Comparison of ENCODE assay signal across 8 mouse cellular contexts in genomic region chr8:95254564-95255434, GRCm38 (mm10). TPM values are rescaled to one million over a fixed set of nuclear protein-coding genes. Genes with fewer than 3 reads are reported as not detected.
DNase-seq lines count a peak whose midpoint lies in the region; ATAC-seq lines count a peak whose summit lies in the region.

No protein-coding gene starts in this region.

- WGBS in hindbrain, embryonic 16.5 days = 19% methylated on average over 16 of the region's 16 CpGs

- peak overlapping the region; percentile 27; the same call in 1 of the 2 replicates for H3K4me3 ChIP-seq in hindbrain, embryonic 16.5 days (ENCODE audit: low read length)

- no peaks in the 10 kb centered on the region for H3K27me3 ChIP-seq in hindbrain, embryonic 16.5 days (replicated peaks; ENCODE audit: control insufficient read depth, insufficient read depth, low read length)

- H3K4me1 ChIP-seq in hindbrain, embryonic 16.5 days (ENCODE audit: control insufficient read depth, insufficient read depth, low read depth, low read length) = no peaks in the 10 kb centered on the region

- H3K4me2 ChIP-seq in hindbrain, embryonic 16.5 days (ENCODE audit: low read length) = peak overlapping the region; percentile 48

- DNase-seq in T-cell, adult 2 months (ENCODE audit: low spot score) = peak; percentile 93
- peak; percentile 96 to 98 for DNase-seq in cerebellum, postnatal 36 days
- peak; percentile 96 for DNase-seq in gastrocnemius, adult 18-20 months (ENCODE audit: low spot score)
- DNase-seq in left cerebral cortex, adult 18-20 months (ENCODE audit: low spot score in 2 of 2) = peak; percentile 95 to 99
- peak; percentile 99 for DNase-seq in right cerebral cortex, adult 2 months (ENCODE audit: low spot score in 2 of 2)
- peak; percentile 99 for DNase-seq in urinary bladder, postnatal 14 days (ENCODE audit: low spot score)

- H3K9me3 ChIP-seq in hindbrain, embryonic 16.5 days (ENCODE audit: control insufficient read depth, low read length) = no peaks in the 10 kb centered on the region

- ATAC-seq in hindbrain, embryonic 16.5 days = peak; percentile 95
- peak; percentile 99 for ATAC-seq in megakaryocyte, adult 5-6 weeks (ENCODE audit: poor library complexity, severe bottlenecking)

- no peaks in the 10 kb centered on the region for H3K36me3 ChIP-seq in hindbrain, embryonic 16.5 days (ENCODE audit: control insufficient read depth, insufficient read depth, low read length)

- no peak overlapping the region for H3K27ac ChIP-seq in hindbrain, embryonic 16.5 days (ENCODE audit: low read depth, low read length)

- H3K9ac ChIP-seq in hindbrain, embryonic 16.5 days (ENCODE audit: low read depth, low read length) = peak overlapping the region; percentile 46; the same call in 1 of the 2 replicates

RNA-seq across cellular contexts. Expression of gene Cngb1, which starts 51.6 kb away (rescaled TPM):
- under 1 TPM; 0.05 to 0.07 TPM for total RNA-seq in gastrocnemius, adult 18-20 months (2021)
- polyA plus RNA-seq in hindbrain, embryonic 16.5 days (2015; fragmentation: Nextera tagmentation; extraction: Ambion mirVana) = 0.25 and 0.69 TPM in 2 replicates
- under 1 TPM; 0.16 to 0.49 TPM for total RNA-seq in left cerebral cortex, adult 18-20 months (2021)
- total RNA-seq in megakaryocyte, adult 5-6 weeks (2015) = 0.96 TPM in 1 of 2 replicates, not detected in the other
- 0.20 TPM in 1 of 2 replicates, not detected in the other for total RNA-seq in megakaryocyte, adult 5-6 weeks (2017)

RNA-seq across cellular contexts. Expression of gene Kifc3, which starts 52.2 kb away (rescaled TPM):
- total RNA-seq in gastrocnemius, adult 18-20 months (2021) = 10 to 100 TPM in 1 of 2 experiments, 1 to 10 TPM in 1; 8.7 to 14.5 TPM
- polyA plus RNA-seq in hindbrain, embryonic 16.5 days (2015; fragmentation: Nextera tagmentation; extraction: Ambion mirVana) = 24.0 and 27.7 TPM in 2 replicates
- 10 to 100 TPM; 55.9 to 58.7 TPM for total RNA-seq in left cerebral cortex, adult 18-20 months (2021)
- 2.3 and 5.2 TPM in 2 replicates for total RNA-seq in megakaryocyte, adult 5-6 weeks (2015)
- total RNA-seq in megakaryocyte, adult 5-6 weeks (2017) = 5.4 and 15.1 TPM in 2 replicates

RNA-seq across cellular contexts. Expression of gene Tepp, which starts 55.6 kb away (rescaled TPM):
- total RNA-seq in gastrocnemius, adult 18-20 months (2021) = not detected
- 3.5 and 6.6 TPM in 2 replicates for polyA plus RNA-seq in hindbrain, embryonic 16.5 days (2015; fragmentation: Nextera tagmentation; extraction: Ambion mirVana)
- not detected for total RNA-seq in left cerebral cortex, adult 18-20 months (2021)
- total RNA-seq in megakaryocyte, adult 5-6 weeks (2015) = 0.36 TPM in 1 of 2 replicates, not detected in the other
- total RNA-seq in megakaryocyte, adult 5-6 weeks (2017) = not detected in 2 replicates
